Mouse (Mus musculus) layer of hippocampus, adult 11-12 months (tissue): ENCODE results near the gene Ugt1a6a.
"Not testable (repeated sequence)": the region's sequence is repeated elsewhere in the genome, so short reads cannot be mapped to it uniquely, and the experiment has no call there.

ENCODE experiments used
- DNase-seq: peaks from one replicate; pipeline ENCODE4 v3.0.0; 2022; ENCODE audit warnings: low spot score

Ugt1a6a gene

GRCm38 (mm10) chr1:88135229-88135904 is 758 bp downstream of the Ugt1a6a start:
- DNase-seq, result not testable (repeated sequence)

GRCm38 (mm10) chr1:88136646-88137045 is 2.0 kb downstream of the Ugt1a6a start:
- DNase-seq, result no peak

GRCm38 (mm10) chr1:88137264-88137663 is 2.7 kb downstream of the Ugt1a6a start:
- DNase-seq, result no peak

DNA sequence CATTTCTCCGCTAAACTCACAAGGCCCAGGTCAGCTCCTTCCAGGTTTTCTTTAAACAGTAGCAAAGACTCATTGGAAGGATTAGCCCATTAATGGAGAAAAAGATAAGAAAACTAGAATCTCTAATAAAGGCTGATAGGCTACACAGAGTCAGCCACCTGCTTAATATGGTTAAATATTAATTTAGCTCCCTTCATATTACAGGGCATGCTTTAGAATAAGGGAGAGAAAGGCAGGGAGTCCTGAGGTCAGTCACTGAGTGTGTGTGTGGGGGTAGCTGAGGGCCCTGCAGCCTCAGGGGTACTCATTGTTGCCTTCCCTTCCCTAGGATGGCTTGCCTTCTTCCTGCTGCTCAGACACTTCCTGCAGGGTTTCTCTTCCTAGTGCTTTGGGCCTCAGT is 3.5 kb downstream of the Ugt1a6a start:
- DNase-seq, result no peak

GRCm38 (mm10) chr1:88140492-88140891 is 5.9 kb downstream of the Ugt1a6a start:
- not testable (repeated sequence) for DNase-seq

DNA sequence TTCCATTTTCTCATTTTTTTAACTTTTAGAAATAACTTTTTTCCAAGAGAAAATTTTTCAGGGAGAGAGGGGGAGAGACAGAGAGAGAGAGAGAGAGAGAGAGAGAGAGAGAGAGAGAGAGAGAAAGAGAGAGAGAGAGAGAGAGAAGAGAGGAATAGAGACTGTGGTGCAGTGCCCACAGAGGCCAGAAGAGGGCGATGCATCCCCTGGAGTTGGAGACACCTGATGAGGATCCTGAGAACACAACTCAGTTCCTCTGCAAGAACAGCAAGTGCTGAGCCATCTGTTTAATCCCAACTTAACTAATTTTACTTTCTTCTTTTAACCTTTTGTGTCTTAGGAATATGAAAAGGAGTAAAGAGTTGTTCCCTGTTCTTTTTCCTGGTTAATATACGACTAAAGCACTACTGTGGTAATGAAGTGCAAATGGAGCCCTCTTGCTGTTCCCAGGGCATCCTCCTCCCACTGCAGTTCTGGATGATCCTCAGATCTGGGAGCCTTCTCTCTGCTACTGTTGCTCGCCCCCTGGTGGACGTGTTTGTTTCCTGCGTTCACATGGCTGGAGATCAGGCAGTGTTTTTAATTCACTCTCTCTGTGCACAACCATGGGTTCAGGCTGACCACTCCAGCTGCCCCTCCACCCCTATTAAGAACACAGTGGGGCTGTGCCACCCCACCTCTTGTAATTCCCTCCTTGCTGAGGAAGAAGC is 9.5 kb downstream of the Ugt1a6a start:
- peak; percentile 46 for DNase-seq

- DNase-seq, result not testable (repeated sequence)
Observed at GRCm38 (mm10) chr1:88145278-88145677, 10.7 kb downstream of the Ugt1a6a start.

- DNase-seq, result not testable (repeated sequence)
Observed at GRCm38 (mm10) chr1:88150133-88150532, 15.5 kb downstream of the Ugt1a6a start.

GRCm38 (mm10) chr1:88158430-88158829 is 23.8 kb downstream of the Ugt1a6a start:
- no peak for DNase-seq

GRCm38 (mm10) chr1:88165711-88166110 is 31.1 kb downstream of the Ugt1a6a start, which contains the start of gene Ugt1a5:
TSS of gene Ugt1a5 (plus strand) at chr1:88166012.
- DNase-seq, result no peak

DNA sequence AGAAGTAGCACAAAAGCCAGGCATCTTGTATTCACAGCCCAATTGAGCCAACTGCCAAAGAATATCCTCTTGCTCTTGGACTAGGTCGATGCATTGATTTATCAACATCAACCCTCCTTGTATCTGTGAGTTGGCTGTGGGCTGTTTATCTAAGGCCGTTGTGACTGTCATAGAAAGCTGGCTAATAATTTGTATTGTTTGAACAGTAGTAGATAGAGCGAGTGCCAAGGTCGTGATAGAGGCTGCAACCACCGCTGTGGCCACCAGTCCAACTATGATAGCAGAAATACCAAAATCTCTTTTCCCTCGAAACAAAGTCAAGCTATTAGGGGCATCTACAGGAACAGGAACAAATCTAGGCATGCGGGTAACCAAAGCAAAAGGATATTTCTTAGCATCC is 37.6 kb downstream of the Ugt1a6a start:
- not testable (repeated sequence) for DNase-seq

DNA sequence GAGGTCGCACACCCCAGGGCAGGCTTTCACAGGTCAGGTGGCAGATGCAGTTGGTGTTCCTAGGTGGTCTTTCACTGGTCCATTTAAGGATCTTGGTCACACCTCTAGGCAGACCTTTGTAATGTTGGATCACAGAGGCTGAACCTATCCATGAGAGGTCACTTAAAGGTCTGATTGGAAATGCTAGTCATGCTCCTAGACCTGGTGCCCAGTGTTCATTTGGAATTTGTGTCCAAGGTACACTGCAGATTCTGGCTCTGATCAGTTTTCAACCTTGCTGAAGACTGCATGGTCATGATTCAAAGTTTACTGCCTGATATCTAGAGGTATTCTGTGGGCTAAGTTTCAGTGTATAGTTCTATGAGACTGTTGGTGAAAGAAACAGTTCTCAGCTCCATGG is 45.0 kb downstream of the Ugt1a6a start:
- DNase-seq, result no peak

DNA sequence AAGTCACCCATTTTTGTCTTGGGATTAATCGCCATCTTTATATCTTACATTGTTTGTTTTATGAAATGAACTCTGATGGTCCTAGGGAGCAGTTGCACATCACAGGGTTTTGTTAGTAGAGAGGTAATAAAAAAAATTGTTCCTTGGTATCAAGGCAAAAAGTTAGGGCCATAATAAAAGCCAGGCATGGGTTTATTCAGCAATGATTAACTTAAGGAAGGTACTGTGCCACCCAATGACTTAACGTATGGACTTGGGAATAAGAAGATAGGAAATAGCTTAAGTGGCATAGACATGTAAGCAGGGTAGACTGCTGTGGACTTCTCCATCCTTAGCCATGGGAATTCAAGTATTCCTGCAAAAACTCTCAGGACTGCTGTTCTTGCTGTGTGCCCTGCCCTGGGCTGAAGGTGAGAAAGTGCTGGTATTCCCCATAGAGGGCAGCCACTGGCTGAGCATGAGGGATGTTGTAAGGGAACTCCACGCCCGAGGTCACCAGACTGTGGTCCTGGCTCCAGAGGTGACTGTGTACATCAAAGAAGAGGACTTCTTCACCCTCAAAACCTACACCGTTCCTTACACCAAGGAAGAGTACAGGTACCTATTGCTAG is 51.8 kb downstream of the Ugt1a6a start:
- no peak for DNase-seq

DNA sequence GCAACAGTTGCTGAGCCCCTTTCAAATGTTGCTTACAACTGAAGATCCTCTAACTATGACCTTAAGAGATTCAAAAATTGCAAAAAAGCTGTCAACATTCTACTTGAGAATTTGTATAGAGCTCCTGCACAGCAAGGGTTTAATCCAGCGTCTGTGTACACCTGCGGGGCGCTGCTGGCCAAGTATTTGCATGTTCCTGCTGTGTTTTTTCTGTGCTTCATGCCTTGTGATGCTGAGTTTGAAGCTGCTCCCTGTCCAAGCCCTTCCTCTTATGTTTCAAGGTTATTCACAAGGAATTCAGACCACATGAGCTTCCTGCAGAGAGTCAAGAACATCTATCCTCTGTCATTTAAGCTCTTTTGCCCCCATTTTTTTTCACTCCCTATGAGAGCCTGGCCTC is 57.5 kb downstream of the Ugt1a6a start:
- DNase-seq, result no peak

GRCm38 (mm10) chr1:88195687-88196086 is 61.1 kb downstream of the Ugt1a6a start:
- no peak for DNase-seq

DNA sequence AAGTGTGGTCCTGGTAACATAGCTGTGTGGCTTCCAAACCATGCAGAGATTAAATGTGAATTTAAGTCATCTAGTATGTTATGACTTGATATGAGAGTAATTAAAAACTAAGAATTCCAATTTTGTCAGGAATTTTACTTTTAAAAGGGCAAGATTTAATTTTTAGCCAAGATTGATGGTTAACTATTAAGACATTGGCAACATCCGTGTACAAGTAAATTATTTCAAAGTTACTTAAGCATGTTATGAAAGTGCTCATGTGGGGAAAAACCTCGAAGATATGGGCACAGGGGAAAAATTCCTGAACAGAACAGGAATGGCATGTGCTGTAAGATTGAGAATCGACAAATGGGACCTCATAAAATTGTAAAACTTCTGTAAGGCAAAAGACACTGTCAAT is 62.8 kb downstream of the Ugt1a6a start:
- no peak for DNase-seq

GRCm38 (mm10) chr1:88199996-88200395 is 65.4 kb downstream of the Ugt1a6a start:
- no peak for DNase-seq

DNA sequence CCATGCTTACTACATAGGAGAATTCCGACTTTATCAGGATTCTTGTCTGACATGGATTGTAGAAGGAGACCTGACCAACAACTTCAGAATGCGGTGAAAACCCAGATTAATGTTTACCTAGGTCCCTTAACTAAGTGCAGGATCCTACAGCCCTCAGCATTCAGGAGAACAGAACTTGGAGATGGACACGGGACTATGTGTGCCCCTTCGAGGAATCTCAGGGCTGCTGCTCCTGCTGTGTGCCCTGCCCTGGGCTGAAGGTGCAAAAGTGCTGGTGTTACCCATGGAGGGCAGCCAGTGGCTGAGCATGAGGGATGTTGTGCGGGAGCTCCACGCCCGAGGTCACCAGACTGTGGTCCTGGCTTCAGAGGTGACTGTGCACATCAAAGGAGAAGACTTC is 65.8 kb downstream of the Ugt1a6a start, which contains the start of gene Ugt1a2:
Ugt1a2 (plus strand) TSS at position 146 of the 400 bp plus-strand sequence.
- DNase-seq, result no peak

- DNase-seq, result peak; percentile 82
Observed at GRCm38 (mm10) chr1:88205294-88205922, 70.8 kb downstream of the Ugt1a6a start, which contains the start of gene Dnajb3. TSS of gene Dnajb3 (minus strand) at chr1:88205782.

DNA sequence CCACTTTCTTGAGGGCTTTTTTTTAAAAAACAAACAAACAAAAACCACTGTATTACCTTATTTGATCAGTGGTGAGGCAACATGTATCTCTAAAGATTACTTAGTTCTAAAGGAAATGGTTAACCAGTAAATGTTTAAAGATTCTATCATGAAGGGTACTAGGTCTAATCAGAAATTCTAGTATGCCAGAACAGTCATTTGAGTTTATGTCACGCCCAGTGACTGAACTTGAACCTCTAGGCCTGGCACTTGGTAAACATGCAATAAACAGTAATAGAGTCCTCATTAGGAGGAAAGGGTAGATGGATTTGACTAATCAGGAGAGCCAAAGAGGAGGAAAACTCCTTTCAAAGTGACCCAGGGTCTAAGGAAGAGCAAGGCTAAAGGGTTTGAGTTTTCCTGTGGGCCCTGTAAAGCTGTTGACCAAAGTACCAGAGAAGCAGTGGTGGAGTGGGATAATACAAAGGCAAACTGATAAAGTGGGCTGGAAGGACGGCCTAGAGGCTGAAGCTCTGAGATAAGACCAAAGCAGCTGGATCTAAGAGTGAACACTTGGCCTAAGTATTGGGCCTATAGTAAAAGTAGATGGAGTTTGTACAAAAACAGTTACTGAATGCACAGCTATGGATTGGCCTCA is 72.4 kb downstream of the Ugt1a6a start:
- DNase-seq, result no peak

GRCm38 (mm10) chr1:88211812-88212211 is 77.2 kb downstream of the Ugt1a6a start, which contains the start of gene Ugt1a1:
TSS of gene Ugt1a1 (plus strand) at chr1:88211959.
- no peak for DNase-seq
